Mouse (Mus musculus) embryonic facial prominence, embryonic 11.5 days (tissue): ENCODE data around the gene Snx3. TPM values are rescaled to one million over a fixed set of nuclear protein-coding genes. Genes with fewer than 3 reads are reported as not detected.

Experiments used
- ATAC-seq: fragments of 200-750 bp; cut with Nextera tagmentation; replicated peaks from 2 replicates; pipeline ENCODE4 v1.8.0; 2017; ENCODE audit warnings: low read depth; ENCODE audit not compliant: insufficient number of reproducible peaks, low FRiP score, low TSS enrichment
- DNase-seq: peaks from one replicate; pipeline ENCODE4 v3.0.0-alpha.2; 2015; ENCODE audit warnings: low spot score
- H3K27ac ChIP-seq: fragments of 300-500 bp; sonication (generic); replicated peaks from 2 replicates; pipeline ENCODE4 v1.5.1; 2014; ENCODE audit warnings: mild to moderate bottlenecking, low read depth, low read length, control low read depth
- H3K27me3 ChIP-seq: fragments of 300-500 bp; sonication (generic); 2 replicates; pipeline ENCODE4 v1.6.1; 2014; ENCODE audit warnings: mild to moderate bottlenecking, low read length, moderate library complexity, mixed read lengths; ENCODE audit not compliant: control insufficient read depth, insufficient read depth
- H3K36me3 ChIP-seq: fragments of 300-500 bp; sonication (generic); replicated peaks from 2 replicates; pipeline ENCODE4 v1.6.1; 2014; ENCODE audit warnings: low read depth, mild to moderate bottlenecking, low read length, moderate library complexity, mixed read lengths; ENCODE audit not compliant: control insufficient read depth, insufficient read depth
- H3K4me1 ChIP-seq: fragments of 300-500 bp; sonication (generic); 2 replicates; pipeline ENCODE4 v1.6.1; 2014; ENCODE audit warnings: low read length, mixed read lengths; ENCODE audit not compliant: control insufficient read depth, insufficient read depth
- H3K4me2 ChIP-seq: fragments of 300-500 bp; sonication (generic); 2 replicates; pipeline ENCODE4 v1.6.1; 2014; ENCODE audit warnings: low read depth, mild to moderate bottlenecking, control low read depth, low read length, moderate library complexity
- H3K4me3 ChIP-seq: fragments of 300-500 bp; sonication (generic); 2 replicates; pipeline ENCODE4 v1.5.1; 2014; ENCODE audit warnings: low read depth, low read length, control low read depth
- H3K9ac ChIP-seq: fragments of 300-500 bp; sonication (generic); replicated peaks from 2 replicates; pipeline ENCODE4 v1.6.1; 2014; ENCODE audit warnings: mild to moderate bottlenecking, control low read depth, low read length
- H3K9me3 ChIP-seq: fragments of 300-500 bp; sonication (generic); replicated peaks from 2 replicates; pipeline ENCODE4 v1.6.1; 2016; ENCODE audit warnings: mild to moderate bottlenecking, low read length, inconsistent platforms, mixed read lengths; ENCODE audit not compliant: control insufficient read depth
- WGBS: fragments of 180-500 bp; shearing (Covaris S2); extraction: QIAGEN DNeasy Blood & Tissue Kit; methylation state at CpG from one replicate; pipeline ENCODE4 v1.1.7; 2014; 5-methylcytosine and 5-hydroxymethylcytosine counted together
- polyA plus RNA-seq: library from polyadenylated mRNA; unstranded; fragments of >200 nt; fragmentation: Nextera tagmentation; extraction: Ambion mirVana; gene quantifications from 2 replicates; pipeline ENCODE4 v1.2.1, GENCODE M21; 2014

Gene Snx3
- 234 and 240 TPM in 2 replicates for polyA plus RNA-seq

DNA sequence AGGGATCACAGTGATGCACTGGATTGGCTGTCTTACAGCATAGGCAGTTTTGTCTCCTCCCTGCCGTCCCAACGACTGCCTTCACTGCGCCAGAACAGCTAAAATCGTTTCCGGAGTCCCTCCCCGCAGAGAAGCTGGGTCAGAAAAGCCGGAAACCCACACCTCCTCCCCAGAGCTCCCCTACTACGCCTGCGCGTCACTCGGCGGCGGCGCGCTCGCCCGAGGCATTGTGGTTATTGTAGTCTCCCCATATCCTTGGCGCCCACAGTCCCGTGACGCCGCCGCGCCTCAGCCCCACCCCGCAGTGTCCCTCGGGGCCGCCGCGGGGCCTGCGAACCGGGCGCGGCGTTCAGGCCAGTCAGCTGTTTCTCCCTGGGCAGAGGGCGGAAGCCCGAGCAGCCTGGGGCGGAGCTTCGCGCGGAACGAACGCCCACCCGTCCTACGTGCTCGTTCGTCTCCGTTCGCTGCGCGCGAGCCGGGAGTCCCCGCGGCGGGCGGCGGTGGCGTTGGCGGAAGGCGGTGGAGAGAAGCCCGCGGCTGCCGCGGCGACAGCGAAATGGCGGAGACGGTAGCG is at the start of gene Snx3:
Gene Snx3 (plus strand): TSS at position 256 of the 574 bp plus-strand sequence.
- ATAC-seq (peak; percentile 97), DNase-seq (peak; percentile 95)
- Histone ChIP-seq H3K36me3 (no peaks in the 10 kb centered on the region), H3K4me1 (peaks cover 2% of the 10 kb centered on the region; the same call in 1 of the 2 replicates), H3K27me3 (no peaks in the 10 kb centered on the region), H3K27ac (peak within 1 kb of the TSS; percentile 94), H3K4me3 (peak within 1 kb of the TSS; percentile 93), H3K9me3 (no peaks in the 10 kb centered on the region), H3K4me2 (peak within 1 kb of the TSS; percentile 78), H3K9ac (peak within 1 kb of the TSS; percentile 90)
- WGBS, result under 1% methylated on average over 67 of the region's 68 CpGs

GRCm38 (mm10) chr10:42454266-42454665 is 47.6 kb upstream of the Snx3 start:
- H3K4me3 ChIP-seq, result no peak overlapping the region
- ATAC-seq (no peak), DNase-seq (no peak)
- no peak overlapping the region for H3K4me2 ChIP-seq
- H3K36me3 ChIP-seq, result no peaks in the 10 kb centered on the region
- H3K9me3 ChIP-seq, result no peaks in the 10 kb centered on the region
- H3K27ac ChIP-seq, result no peak overlapping the region
- no peak overlapping the region for H3K9ac ChIP-seq
- no peaks in the 10 kb centered on the region for H3K27me3 ChIP-seq
- H3K4me1 ChIP-seq, result no peaks in the 10 kb centered on the region
- 79% methylated on average over 11 of the region's 11 CpGs for WGBS

DNA sequence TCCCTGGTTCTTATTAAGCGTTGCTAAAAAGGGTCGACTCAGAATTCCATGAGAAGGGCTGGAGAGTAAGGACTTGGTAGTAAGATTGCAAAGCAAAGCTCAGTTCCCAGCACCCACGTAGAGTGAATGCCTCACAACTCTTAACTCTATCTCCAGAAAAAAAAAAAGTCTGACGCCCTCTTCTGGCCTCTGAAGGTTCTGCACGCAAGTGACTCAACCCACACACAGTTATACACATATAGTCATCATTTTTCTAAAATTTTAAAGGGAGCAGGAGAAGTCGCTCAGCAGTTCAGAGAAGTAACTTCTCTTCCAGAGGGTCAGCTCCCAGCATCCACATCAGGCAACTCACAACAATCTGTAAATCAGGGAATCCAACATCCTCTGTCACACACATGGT is 47.1 kb upstream of the Snx3 start:
- Histone ChIP-seq H3K4me1 (no peaks in the 10 kb centered on the region), H3K4me3 (no peak overlapping the region), H3K27ac (no peak overlapping the region), H3K9me3 (no peaks in the 10 kb centered on the region), H3K4me2 (no peak overlapping the region), H3K36me3 (no peaks in the 10 kb centered on the region), H3K27me3 (no peaks in the 10 kb centered on the region), H3K9ac (no peak overlapping the region)
- ATAC-seq (no peak), DNase-seq (no peak)
- WGBS, result 84% methylated on average over 6 of the region's 6 CpGs

- WGBS, result 80% methylated on average over 5 of the region's 5 CpGs
- Histone ChIP-seq H3K9me3 (no peaks in the 10 kb centered on the region), H3K4me3 (no peak overlapping the region), H3K9ac (no peak overlapping the region), H3K4me2 (no peak overlapping the region), H3K27me3 (no peaks in the 10 kb centered on the region), H3K4me1 (no peaks in the 10 kb centered on the region), H3K27ac (no peak overlapping the region), H3K36me3 (no peaks in the 10 kb centered on the region)
- no peak for DNase-seq
- no peak for ATAC-seq
Measured at GRCm38 (mm10) chr10:42455981-42456380, 45.8 kb upstream of the Snx3 start.

DNA sequence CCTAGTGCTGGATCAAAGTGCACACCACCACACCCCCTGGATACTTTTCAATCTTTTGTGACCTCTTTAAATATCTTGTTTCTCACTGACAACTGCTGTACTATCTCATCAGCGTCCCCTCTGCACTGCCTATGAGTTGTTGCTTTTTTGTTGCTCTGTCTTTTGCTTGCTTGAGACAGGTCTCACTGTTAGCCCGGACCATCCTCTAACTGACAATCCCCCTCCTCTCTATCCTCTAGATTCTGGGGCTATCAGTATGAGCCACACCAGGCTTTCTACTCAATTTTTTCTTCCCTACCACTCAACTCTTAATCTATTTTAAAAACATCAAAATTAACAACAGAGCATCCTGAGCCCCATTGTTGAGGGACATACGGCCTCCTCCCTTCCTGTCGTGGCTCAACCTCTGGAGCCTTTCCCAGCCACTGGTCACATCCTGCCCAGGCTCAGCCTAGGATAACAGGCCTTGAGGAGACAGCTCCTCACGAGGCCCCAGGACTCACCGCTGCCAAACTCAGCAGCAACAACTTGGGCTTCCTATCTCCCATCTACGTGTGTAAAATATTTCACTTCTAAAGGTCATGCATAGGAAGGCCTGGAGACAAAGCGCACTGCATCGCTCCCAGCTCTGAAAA is 44.2 kb upstream of the Snx3 start:
- Histone ChIP-seq H3K9me3 (no peaks in the 10 kb centered on the region), H3K4me1 (no peaks in the 10 kb centered on the region), H3K27me3 (no peaks in the 10 kb centered on the region), H3K36me3 (no peaks in the 10 kb centered on the region), H3K4me3 (no peak overlapping the region), H3K9ac (no peak overlapping the region), H3K4me2 (no peak overlapping the region), H3K27ac (no peak overlapping the region)
- DNase-seq (no peak), ATAC-seq (no peak)
- 78% methylated on average over 9 of the region's 9 CpGs for WGBS

GRCm38 (mm10) chr10:42464224-42464623 is 37.6 kb upstream of the Snx3 start:
- H3K27me3 ChIP-seq, result no peaks in the 10 kb centered on the region
- no peak overlapping the region for H3K4me3 ChIP-seq
- no peaks in the 10 kb centered on the region for H3K36me3 ChIP-seq
- H3K27ac ChIP-seq, result no peak overlapping the region
- no peaks in the 10 kb centered on the region for H3K9me3 ChIP-seq
- no peak overlapping the region for H3K4me2 ChIP-seq
- H3K4me1 ChIP-seq, result no peaks in the 10 kb centered on the region
- DNase-seq (peak; percentile 13), ATAC-seq (no peak)
- whole genome bisulfite sequencing, result 37% methylated on average over 5 of the region's 5 CpGs
- H3K9ac ChIP-seq, result no peak overlapping the region

DNA sequence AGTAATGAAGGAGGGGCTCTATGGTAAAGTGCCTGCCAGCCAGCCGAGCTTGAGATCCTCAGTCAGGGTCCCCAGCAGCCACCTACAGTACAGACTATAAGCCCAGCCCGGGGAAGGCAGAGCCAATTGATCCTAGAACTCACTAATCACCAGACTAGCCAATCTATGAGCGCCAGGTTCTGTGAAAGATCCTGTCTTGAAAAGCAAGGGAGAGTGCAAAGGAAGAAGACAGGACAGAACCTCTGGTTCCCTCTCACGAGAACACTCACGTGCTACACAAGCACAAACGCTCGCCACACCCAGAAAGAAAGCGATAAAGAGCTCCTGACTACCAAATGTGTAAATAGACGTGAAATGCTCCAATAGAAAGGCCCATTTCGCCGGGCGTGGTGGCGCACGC is 37.0 kb upstream of the Snx3 start:
- no peaks in the 10 kb centered on the region for H3K36me3 ChIP-seq

GRCm38 (mm10) chr10:42474946-42475514 is 26.8 kb upstream of the Snx3 start:
- no peak overlapping the region for H3K4me2 ChIP-seq
- H3K27ac ChIP-seq, result no peak overlapping the region

More for the DNA sequence above, 37.0 kb upstream of the Snx3 start:
- Histone ChIP-seq H3K4me3 (no peak overlapping the region), H3K27me3 (no peaks in the 10 kb centered on the region), H3K4me1 (no peaks in the 10 kb centered on the region), H3K27ac (no peak overlapping the region), H3K9ac (no peak overlapping the region), H3K4me2 (no peak overlapping the region), H3K9me3 (no peaks in the 10 kb centered on the region)
- ATAC-seq (no peak), DNase-seq (no peak)
- WGBS, result 79% methylated on average over 14 of the region's 14 CpGs

More at GRCm38 (mm10) chr10:42474946-42475514, 26.8 kb upstream of the Snx3 start:
- H3K36me3 ChIP-seq, result no peaks in the 10 kb centered on the region
- no peaks in the 10 kb centered on the region for H3K9me3 ChIP-seq
- DNase-seq (no peak), ATAC-seq (no peak)
- WGBS, result 80% methylated on average over 6 of the region's 6 CpGs
- H3K4me3 ChIP-seq, result no peak overlapping the region
- H3K27me3 ChIP-seq, result no peaks in the 10 kb centered on the region
- no peaks in the 10 kb centered on the region for H3K4me1 ChIP-seq
- H3K9ac ChIP-seq, result no peak overlapping the region
